Mouse (Mus musculus) midbrain, embryonic 15.5 days (tissue): ENCODE measurements at regions not wholly inside any gene's neighbourhood (a gene's known extent, or its start where the extent isn't known, plus 50 kb on each side); places are given as distances from the start of the nearest gene placed in this dataset.
"Not testable (repeated sequence)": the region's sequence is repeated elsewhere in the genome, so short reads cannot be mapped to it uniquely, and the experiment has no call there.

Source experiments
- ATAC-seq: fragments of 200-750 bp; cut with Nextera tagmentation; replicated peaks from 2 replicates; pipeline ENCODE4 v1.8.0; 2017; ENCODE audit warnings: moderate TSS enrichment
- H3K27ac ChIP-seq: fragments of 300-500 bp; sonication (generic); 2 replicates; pipeline ENCODE4 v1.5.1; 2015; ENCODE audit warnings: mild to moderate bottlenecking, inconsistent platforms
- H3K27me3 ChIP-seq: fragments of 300-500 bp; sonication (generic); replicated peaks from 2 replicates; pipeline ENCODE4 v1.6.1; 2015; ENCODE audit warnings: inconsistent platforms
- H3K36me3 ChIP-seq: fragments of 300-500 bp; sonication (generic); replicated peaks from 2 replicates; pipeline ENCODE4 v1.6.1; 2015; ENCODE audit warnings: inconsistent platforms
- H3K4me1 ChIP-seq: fragments of 300-500 bp; sonication (generic); 2 replicates; pipeline ENCODE4 v1.6.1; 2015; ENCODE audit warnings: inconsistent platforms
- H3K4me2 ChIP-seq: fragments of 300-500 bp; sonication (generic); 2 replicates; pipeline ENCODE4 v1.6.1; 2015; ENCODE audit warnings: inconsistent platforms, mild to moderate bottlenecking, moderate library complexity
- H3K4me3 ChIP-seq: fragments of 300-500 bp; sonication (generic); 2 replicates; pipeline ENCODE4 v1.5.1; 2015; ENCODE audit warnings: mild to moderate bottlenecking, inconsistent platforms
- H3K9ac ChIP-seq: fragments of 300-500 bp; sonication (generic); 2 replicates; pipeline ENCODE4 v1.6.1; 2015; ENCODE audit warnings: mild to moderate bottlenecking, inconsistent platforms
- H3K9me3 ChIP-seq: fragments of 300-500 bp; sonication (generic); 2 replicates; pipeline ENCODE4 v1.6.1; 2016; ENCODE audit warnings: inconsistent platforms
- WGBS: fragments of 180-500 bp; shearing (Covaris S2); methylation state at CpG from one replicate; pipeline ENCODE4 v1.1.7; 2015; ENCODE audit warnings: mixed read lengths; 5-methylcytosine and 5-hydroxymethylcytosine counted together

GRCm38 (mm10) chr6:109814990-109815389 lies 830.4 kb upstream of the Grm7 start:
- no peak overlapping the region for H3K4me3 ChIP-seq
- no peak overlapping the region for H3K27ac ChIP-seq
- no peaks in the 10 kb centered on the region for H3K9me3 ChIP-seq
- H3K4me1 ChIP-seq: no peaks in the 10 kb centered on the region
- no peaks in the 10 kb centered on the region for H3K27me3 ChIP-seq
- H3K36me3 ChIP-seq: no peaks in the 10 kb centered on the region
- ATAC-seq: no peak
- no peak overlapping the region for H3K9ac ChIP-seq
- WGBS: 91% methylated on average over 4 of the region's 4 CpGs
- no peak overlapping the region for H3K4me2 ChIP-seq

- ATAC-seq: no peak
- 85% methylated on average over 3 of the region's 3 CpGs for WGBS
- Histone ChIP-seq H3K4me2 (no peak overlapping the region), H3K27ac (no peak overlapping the region), H3K4me1 (no peaks in the 10 kb centered on the region), H3K9me3 (peaks cover 5% of the 10 kb centered on the region; the same call in 1 of the 2 replicates), H3K9ac (no peak overlapping the region), H3K27me3 (no peaks in the 10 kb centered on the region), H3K4me3 (no peak overlapping the region), H3K36me3 (no peaks in the 10 kb centered on the region)
Measured at GRCm38 (mm10) chr6:109848313-109848712, 797.1 kb upstream of the Grm7 start.

DNA sequence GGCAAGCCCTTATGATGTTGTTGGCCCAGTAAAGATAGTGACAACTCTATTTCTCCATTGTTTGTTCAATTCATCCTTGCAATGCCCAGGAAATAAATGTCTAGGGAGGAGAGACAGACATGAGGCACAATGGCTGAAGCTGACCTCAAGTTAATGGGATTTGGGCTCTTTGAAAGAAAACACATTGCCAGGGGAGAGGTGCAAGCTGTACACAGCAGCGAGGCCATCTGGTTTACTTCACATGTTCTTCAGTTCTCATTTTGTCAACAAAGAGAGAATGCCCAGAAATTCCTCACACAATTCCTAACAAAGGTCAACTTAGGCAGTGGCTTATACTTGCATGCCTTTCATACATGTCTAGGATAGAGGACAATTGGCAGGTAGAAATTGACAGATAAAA lies 789.6 kb upstream of the Grm7 start:
- ATAC-seq: no peak
- no peak overlapping the region for H3K9ac ChIP-seq
- no peak overlapping the region for H3K4me2 ChIP-seq
- WGBS: 45% methylated on average over 1 of the region's 1 CpGs
- H3K4me1 ChIP-seq: no peaks in the 10 kb centered on the region
- H3K27ac ChIP-seq: no peak overlapping the region
- no peaks in the 10 kb centered on the region for H3K9me3 ChIP-seq
- H3K4me3 ChIP-seq: no peak overlapping the region
- H3K27me3 ChIP-seq: no peaks in the 10 kb centered on the region
- no peaks in the 10 kb centered on the region for H3K36me3 ChIP-seq

GRCm38 (mm10) chr6:109863411-109863810 lies 782.0 kb upstream of the Grm7 start:
- Histone ChIP-seq H3K27ac (no peak overlapping the region), H3K4me2 (no peak overlapping the region), H3K4me1 (no peaks in the 10 kb centered on the region), H3K36me3 (no peaks in the 10 kb centered on the region), H3K9ac (no peak overlapping the region), H3K9me3 (no peaks in the 10 kb centered on the region), H3K4me3 (no peak overlapping the region), H3K27me3 (no peaks in the 10 kb centered on the region)
- 83% methylated on average over 4 of the region's 4 CpGs for WGBS
- no peak for ATAC-seq

- H3K9ac ChIP-seq: no peak overlapping the region
- H3K4me2 ChIP-seq: no peak overlapping the region
- H3K27ac ChIP-seq: no peak overlapping the region
- no peak overlapping the region for H3K4me3 ChIP-seq
- ATAC-seq: no peak
- no peaks in the 10 kb centered on the region for H3K27me3 ChIP-seq
- WGBS: 64% methylated on average over 2 of the region's 2 CpGs
- H3K4me1 ChIP-seq: no peaks in the 10 kb centered on the region
- H3K9me3 ChIP-seq: no peaks in the 10 kb centered on the region
- no peaks in the 10 kb centered on the region for H3K36me3 ChIP-seq
Measured at GRCm38 (mm10) chr6:109874187-109874586, 771.2 kb upstream of the Grm7 start.

- 84% methylated on average over 6 of the region's 6 CpGs for WGBS
- H3K9ac ChIP-seq: no peak overlapping the region
- ATAC-seq: no peak
Measured at GRCm38 (mm10) chr6:109874625-109875040, 770.7 kb upstream of the Grm7 start.

DNA sequence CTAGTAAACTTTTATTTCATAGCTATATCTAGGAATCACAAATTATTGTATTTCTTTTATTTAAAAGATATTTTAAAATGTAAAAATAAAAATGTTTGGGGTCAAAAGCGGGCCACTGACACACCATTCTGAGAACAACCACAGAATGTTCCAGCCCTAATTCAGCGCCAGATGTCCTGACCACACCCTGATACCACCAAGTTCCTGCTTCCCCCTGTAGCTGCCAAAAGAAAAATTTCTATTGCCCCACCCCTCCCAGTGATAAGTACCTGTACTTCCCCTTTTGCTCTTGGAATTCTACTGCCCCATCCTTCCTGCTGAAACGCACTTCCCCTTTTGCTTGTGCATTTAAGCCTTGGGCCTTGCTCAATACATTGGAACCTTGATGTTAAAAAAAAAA lies 769.8 kb upstream of the Grm7 start:
- H3K9me3 ChIP-seq, H3K9ac ChIP-seq, H3K36me3 ChIP-seq, H3K27ac ChIP-seq, H3K27me3 ChIP-seq, ATAC-seq, H3K4me2 ChIP-seq, H3K4me1 ChIP-seq, H3K4me3 ChIP-seq: not testable (repeated sequence)
- WGBS: 93% methylated on average over 3 of the region's 3 CpGs

More at GRCm38 (mm10) chr6:109874625-109875040, 770.7 kb upstream of the Grm7 start:
- Histone ChIP-seq H3K4me2 (no peak overlapping the region), H3K9me3 (no peaks in the 10 kb centered on the region), H3K4me1 (no peaks in the 10 kb centered on the region), H3K27ac (no peak overlapping the region), H3K27me3 (no peaks in the 10 kb centered on the region), H3K36me3 (no peaks in the 10 kb centered on the region), H3K4me3 (no peak overlapping the region)

- WGBS: 96% methylated on average over 1 of the region's 1 CpGs
- Histone ChIP-seq H3K9me3 (no peaks in the 10 kb centered on the region), H3K36me3 (no peaks in the 10 kb centered on the region), H3K27me3 (no peaks in the 10 kb centered on the region), H3K9ac (no peak overlapping the region), H3K4me3 (no peak overlapping the region), H3K27ac (no peak overlapping the region), H3K4me2 (no peak overlapping the region), H3K4me1 (no peaks in the 10 kb centered on the region)
- no peak for ATAC-seq
Measured at GRCm38 (mm10) chr6:109879145-109879544, 766.2 kb upstream of the Grm7 start.

GRCm38 (mm10) chr6:109923780-109924179 lies 721.6 kb upstream of the Grm7 start:
- Histone ChIP-seq H3K27ac (no peak overlapping the region), H3K36me3 (no peaks in the 10 kb centered on the region), H3K9me3 (no peaks in the 10 kb centered on the region), H3K4me3 (no peak overlapping the region), H3K9ac (no peak overlapping the region), H3K4me2 (no peak overlapping the region), H3K27me3 (no peaks in the 10 kb centered on the region), H3K4me1 (no peaks in the 10 kb centered on the region)
- no peak for ATAC-seq

DNA sequence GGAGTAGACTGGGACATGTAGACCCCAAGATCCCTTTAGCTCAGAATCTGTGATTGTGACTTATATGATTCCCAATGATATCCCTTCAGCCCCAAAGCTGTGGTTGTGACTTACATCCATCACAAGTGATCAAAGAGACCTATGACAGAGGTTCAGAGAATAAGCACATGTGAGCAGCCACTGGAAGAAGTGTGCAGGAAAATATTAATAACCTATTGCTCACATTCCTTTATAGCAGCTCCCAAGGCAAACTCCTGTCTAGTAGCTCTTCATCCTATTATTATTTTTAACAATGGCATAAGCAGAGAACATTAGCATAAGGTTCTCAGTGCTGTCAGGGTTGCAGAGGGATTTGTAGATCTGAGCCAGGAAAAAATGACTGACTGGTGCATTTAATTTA lies 696.9 kb upstream of the Grm7 start:
- Histone ChIP-seq H3K4me3 (no peak overlapping the region), H3K36me3 (no peaks in the 10 kb centered on the region), H3K27ac (peak overlapping the region; percentile 31; the same call in 1 of the 2 replicates), H3K4me2 (no peak overlapping the region), H3K9me3 (no peaks in the 10 kb centered on the region), H3K9ac (no peak overlapping the region), H3K4me1 (peaks cover 12% of the 10 kb centered on the region), H3K27me3 (no peaks in the 10 kb centered on the region)
- ATAC-seq: peak; percentile 82

DNA sequence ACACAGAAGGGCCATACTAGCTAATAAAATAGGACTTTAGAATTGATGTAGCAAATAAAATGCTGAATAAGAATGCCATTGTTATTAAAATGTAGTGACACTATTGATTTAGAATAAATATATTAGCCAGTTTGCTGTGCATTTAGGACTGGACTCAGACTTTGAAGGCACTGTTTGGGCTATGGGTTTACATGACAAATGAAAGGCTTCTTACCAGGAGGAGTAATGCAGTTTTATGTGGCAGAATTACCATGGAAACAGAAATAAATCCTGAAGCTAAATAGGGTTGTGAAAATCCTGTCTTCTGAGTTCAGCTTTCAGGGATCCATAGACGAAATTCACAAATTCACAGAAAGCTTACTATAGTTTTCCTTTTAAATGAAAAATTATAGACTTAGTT lies 696.5 kb upstream of the Grm7 start:
- WGBS: 25% methylated on average over 1 of the region's 1 CpGs
- H3K27ac ChIP-seq: 0 out of 2 replicates have a peak overlapping the region, but pooled peaks have one; percentile 29
- H3K9ac ChIP-seq: no peak overlapping the region

DNA sequence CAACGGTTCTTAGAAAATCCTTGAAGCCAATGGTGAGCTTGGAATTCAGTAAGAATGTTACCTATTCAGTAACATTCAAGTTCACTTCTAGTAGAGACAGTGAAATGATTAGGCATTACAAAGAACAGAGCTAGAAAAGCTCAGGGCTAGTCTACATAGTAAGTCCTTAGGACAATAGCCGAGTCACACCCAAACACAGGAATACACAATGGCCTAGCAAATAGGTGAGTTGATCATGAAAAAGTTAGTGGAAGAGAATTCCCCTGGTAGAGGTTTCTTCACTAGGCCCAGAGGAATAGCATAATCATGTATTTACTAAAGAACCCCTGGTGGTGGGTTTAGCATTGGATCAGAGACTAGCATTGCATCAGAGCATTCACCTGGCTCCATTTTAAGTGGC lies 687.5 kb upstream of the Grm7 start:
- H3K27ac ChIP-seq, H3K36me3 ChIP-seq, ATAC-seq, H3K4me3 ChIP-seq, H3K27me3 ChIP-seq, H3K4me2 ChIP-seq, H3K4me1 ChIP-seq, H3K9me3 ChIP-seq, H3K9ac ChIP-seq: not testable (repeated sequence)
- WGBS: 86% methylated on average over 2 of the region's 2 CpGs

More for the DNA sequence above, 696.5 kb upstream of the Grm7 start:
- H3K4me2 ChIP-seq: no peak overlapping the region
- H3K9me3 ChIP-seq: no peaks in the 10 kb centered on the region
- H3K36me3 ChIP-seq: no peaks in the 10 kb centered on the region
- peak; percentile 75 for ATAC-seq
- H3K4me3 ChIP-seq: no peak overlapping the region
- peaks cover 12% of the 10 kb centered on the region for H3K4me1 ChIP-seq
- no peaks in the 10 kb centered on the region for H3K27me3 ChIP-seq
